Mouse (Mus musculus): ENCODE data around the gene Lhx1.

Lhx1 gene

GRCm38 (mm10) chr11:84525421-84526274 lies at the start of gene Lhx1:
Lhx1 (minus strand) TSS chr11:84525535.
- in situ Hi-C loops (cut with MboI, MseI), result loop anchor here (10.0 kb wide), 1 partner anchor 299 kb away; the partner anchor contains the start of gene Dhrs11

GRCm38 (mm10) chr11:84574834-84575233 lies 49.5 kb upstream of the Lhx1 start:
- in situ Hi-C loops (cut with MboI, MseI), result no loop called here

DNA sequence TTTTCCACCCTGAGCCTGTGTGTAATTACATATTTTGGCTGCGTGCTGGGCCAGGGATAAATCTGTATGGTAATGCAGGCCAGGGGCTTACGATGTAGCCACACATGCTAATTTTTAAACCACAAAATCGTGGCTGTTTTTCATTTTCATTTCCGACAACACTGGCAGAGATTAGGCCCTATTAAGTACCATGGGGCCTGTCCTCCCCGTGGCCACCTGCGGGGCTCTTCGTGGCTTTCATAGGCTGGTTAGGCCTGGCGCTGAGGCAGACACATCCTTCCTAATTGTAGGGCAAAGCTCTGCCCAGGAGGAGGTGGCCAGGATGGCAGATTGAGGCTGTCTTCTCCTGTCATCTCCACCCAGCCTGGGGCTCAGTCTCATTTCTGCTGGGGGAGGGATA lies 48.3 kb upstream of the Lhx1 start:
- in situ Hi-C loops (cut with MboI, MseI), result no loop called here

- in situ Hi-C loops (cut with MboI, MseI), result no loop called here
Observed at GRCm38 (mm10) chr11:84570812-84571211, 45.5 kb upstream of the Lhx1 start.

DNA sequence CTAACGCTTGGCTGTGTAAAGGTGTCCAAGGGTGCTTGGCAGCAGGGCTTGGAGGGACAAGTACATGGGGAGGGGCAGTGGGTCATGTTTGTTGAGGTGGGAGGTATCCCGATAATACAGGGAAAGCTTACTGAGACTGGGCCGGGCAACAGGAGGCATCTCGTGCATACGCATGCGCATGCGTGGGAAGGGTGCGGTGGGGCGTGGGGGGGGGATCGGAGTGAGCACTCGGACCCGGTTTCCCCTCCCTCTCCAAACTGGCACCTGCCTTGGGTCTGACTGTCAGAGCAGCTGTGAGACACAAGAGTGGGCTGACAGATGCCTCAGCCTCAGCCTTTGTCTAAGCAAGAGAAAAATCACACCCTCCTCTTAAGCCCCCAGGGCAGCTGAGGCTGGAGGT lies 45.1 kb upstream of the Lhx1 start:
- in situ Hi-C loops (cut with MboI, MseI), result no loop called here

DNA sequence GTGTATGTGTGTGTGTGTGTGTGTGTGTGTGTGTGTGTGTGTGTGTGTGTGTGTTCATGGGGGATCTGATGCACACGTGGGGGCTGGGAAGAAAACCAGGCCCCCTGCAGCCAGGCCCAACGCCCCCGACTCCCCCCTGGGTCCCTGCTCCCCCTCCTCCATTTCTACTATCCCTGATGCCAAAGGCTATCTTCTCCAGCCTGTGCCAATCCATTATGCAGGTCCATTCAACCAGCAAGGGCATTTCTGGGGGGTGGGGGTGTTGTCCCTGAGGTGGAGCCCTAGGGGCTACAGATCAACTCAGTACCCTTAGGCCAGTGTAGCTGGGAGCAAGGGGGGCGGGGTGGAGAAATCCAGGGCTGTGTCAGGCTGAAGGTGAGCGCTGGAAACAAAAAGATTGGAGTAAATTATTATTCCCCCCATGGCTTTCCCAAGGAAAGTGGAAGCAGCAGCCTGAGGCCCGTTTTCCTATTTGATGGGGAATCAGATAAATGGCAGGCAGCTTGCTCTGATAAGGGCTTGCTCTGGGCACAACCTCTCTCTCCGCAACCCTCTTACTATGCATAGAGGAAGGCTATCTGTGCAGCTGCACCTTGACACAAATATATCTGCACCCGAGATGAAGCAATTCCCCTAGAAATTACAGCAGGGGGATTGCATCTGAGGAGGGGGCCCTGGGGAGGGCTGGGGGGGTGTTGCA lies 43.9 kb upstream of the Lhx1 start:
- in situ Hi-C loops (cut with MboI, MseI), result no loop called here

GRCm38 (mm10) chr11:84568482-84568881 lies 43.1 kb upstream of the Lhx1 start:
- in situ Hi-C loops (cut with MboI, MseI), result no loop called here

DNA sequence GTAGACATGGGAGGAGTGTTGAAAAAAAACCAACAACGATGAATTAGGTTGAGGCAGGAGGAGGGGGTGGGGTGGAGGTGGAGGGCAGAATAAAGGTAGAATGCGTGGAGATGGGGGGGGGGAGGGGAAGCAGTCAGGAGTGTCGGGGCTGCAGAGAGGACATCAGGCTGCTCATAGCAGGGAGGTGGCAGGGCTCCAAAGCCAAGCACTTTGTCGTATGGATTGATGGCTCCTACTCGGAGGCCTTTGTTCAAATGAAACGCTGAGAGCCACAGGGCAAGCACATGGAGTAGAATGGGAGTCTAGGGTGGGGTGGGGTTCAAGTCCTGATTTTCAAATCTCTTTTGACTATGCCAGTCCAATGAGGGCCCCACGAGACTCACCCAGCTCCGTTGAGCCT lies 41.4 kb upstream of the Lhx1 start:
- in situ Hi-C loops (cut with MboI, MseI), result no loop called here

DNA sequence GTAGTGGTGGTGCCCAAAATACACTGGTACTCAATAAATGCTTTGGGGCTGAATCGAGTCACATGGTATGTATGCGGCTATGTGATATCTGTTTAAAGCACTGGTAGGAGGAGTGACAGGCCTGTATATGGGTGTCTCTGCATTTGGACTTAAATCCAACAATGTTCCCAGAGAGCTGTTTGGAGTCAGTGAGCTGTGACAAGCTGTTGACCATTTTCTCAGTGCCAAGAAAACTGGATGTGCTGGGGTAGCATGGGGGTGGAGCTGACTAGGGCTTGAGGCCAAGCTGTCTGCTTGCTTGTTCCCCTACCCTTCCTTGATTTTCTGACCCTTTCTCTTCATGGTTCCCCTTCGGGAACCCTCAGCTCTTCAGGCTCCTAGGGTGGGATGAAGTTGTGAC lies 39.9 kb upstream of the Lhx1 start:
- in situ Hi-C loops (cut with MboI, MseI), result no loop called here

GRCm38 (mm10) chr11:84563360-84563759 lies 38.0 kb upstream of the Lhx1 start:
- in situ Hi-C loops (cut with MboI, MseI), result no loop called here

DNA sequence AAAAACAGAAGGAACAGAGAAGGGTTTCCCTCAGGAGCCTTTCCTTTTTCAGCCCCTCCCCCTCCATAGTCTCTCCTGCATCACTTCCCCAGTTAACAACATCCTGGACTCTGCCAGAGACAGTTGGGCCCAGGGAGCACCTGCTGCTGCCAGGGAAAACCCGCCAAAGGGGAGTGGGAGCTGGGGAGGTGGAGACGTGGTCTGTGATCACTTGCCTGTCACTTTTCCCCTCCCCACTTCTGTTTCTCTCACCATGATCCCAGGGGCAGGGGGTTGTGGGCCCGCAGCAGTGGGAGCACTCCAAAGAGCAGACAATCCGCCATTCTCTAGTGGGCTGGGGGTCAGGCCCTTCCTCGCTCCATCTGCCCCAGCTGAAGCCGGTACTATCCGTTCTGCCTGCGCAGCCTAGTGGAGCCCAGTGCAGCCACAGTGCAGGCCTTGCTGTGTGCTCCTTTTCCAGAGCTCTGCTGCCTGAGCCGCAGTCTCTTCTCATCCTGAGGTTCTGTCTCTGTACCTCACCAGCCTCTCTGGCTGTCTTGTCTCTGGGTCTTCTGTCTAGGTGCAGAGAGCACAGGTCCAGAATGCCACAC lies 37.5 kb upstream of the Lhx1 start:
- in situ Hi-C loops (cut with MboI, MseI), result no loop called here

GRCm38 (mm10) chr11:84561546-84561945 lies 36.2 kb upstream of the Lhx1 start:
- in situ Hi-C loops (cut with MboI, MseI), result no loop called here

DNA sequence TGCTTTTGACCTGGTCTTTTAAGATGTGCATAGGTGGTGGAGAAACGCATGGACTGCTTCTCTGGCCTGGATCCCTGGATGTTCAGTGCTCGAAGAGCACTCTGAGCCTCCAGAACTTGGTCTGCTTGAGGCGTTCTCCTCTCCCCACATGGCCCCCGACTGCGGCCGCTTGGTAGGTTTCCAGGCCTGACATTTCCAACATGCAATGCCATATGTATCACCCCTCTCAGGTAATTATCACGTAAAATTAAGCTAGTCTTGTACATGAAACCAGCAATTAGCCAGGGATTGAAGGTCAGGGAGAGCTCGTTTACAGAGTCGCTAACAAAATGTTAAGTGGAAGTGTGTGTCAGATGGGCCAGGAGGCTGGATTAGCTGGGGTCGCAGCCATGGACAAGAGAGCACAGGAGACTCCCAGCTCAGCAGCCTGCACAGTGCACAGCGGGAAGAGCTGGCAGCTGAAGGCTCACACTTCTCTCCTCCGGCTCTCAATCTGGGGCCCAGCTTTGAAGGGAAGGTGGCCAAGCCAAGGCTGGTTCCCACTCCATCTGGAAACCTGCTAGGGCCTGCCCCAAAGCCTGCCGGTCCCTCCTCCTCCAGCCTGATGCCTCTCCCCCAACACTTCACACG lies 28.6 kb upstream of the Lhx1 start:
- in situ Hi-C loops (cut with MboI, MseI), result no loop called here

DNA sequence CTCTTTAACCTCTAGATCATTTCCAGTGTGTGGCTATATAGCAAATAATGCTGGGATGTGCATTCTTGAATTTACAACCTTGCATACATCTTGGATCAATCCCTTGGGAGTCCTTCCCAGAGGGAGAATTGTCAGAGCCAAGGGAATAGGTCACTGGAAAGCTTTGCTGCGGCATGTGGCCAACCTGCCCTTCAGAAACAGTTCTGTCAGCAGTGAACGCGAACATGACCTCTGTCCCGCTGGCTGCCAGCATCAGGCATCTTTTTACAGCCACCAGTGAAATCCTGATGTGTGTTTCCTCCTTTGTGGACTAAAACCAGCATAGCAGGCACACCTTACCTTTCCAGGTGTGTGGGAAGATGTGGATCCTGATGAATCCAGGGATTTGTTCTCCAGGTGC lies 26.0 kb upstream of the Lhx1 start:
- in situ Hi-C loops (cut with MboI, MseI), result no loop called here

DNA sequence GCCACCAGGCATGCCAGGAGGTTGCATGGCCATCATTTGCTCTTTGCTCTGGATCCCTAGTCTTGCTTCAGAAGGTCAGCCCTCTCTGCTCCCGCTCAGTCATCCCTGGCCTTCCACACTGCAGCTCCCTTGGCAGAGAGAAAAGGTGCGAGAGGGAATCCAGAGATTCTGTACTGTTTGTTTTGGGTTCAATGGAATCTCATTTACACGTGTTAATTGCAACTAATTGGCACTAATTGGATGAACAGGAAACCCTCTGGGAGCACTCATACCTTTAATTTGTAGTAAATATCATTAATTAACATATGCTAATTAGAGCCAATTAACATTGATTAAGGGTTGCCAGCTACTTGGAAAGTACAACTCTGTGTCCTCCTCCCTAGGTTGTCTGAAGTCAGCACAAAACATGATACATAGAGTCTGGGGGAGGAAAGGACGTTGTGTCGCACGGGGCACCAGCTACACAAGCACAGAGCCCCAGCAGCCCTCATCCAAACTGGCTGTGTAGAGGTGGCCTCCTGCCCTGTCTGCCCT lies 24.0 kb upstream of the Lhx1 start:
- in situ Hi-C loops (cut with MboI, MseI), result no loop called here

GRCm38 (mm10) chr11:84548293-84548692 lies 23.0 kb upstream of the Lhx1 start:
- in situ Hi-C loops (cut with MboI, MseI), result no loop called here

- in situ Hi-C loops (cut with MboI, MseI), result no loop called here
Observed at GRCm38 (mm10) chr11:84539981-84540380, 14.6 kb upstream of the Lhx1 start.

- in situ Hi-C loops (cut with MboI, MseI), result loop anchor here (10.0 kb wide), 1 partner anchor 295 kb away; the partner anchor contains the start of gene Dhrs11
Observed at GRCm38 (mm10) chr11:84529797-84530703, 4.7 kb upstream of the Lhx1 start.

GRCm38 (mm10) chr11:84529143-84529755 lies 3.9 kb upstream of the Lhx1 start:
- in situ Hi-C loops (cut with MboI, MseI), result loop anchor here (10.0 kb wide), 1 partner anchor 296 kb away; the partner anchor contains the start of gene Dhrs11

Data from T-helper 2 cell (primary cell).